Mouse (Mus musculus): ENCODE measurements around the gene Dennd1c.

Dennd1c gene

GRCm38 (mm10) chr17:57078336-57078735, at the start of gene Dennd1c:
Dennd1c (minus strand) TSS chr17:57078514.
- DNase-seq (ENCODE audit: low spot score in 2 of 2), result peak; percentile 76 to 81

DNA sequence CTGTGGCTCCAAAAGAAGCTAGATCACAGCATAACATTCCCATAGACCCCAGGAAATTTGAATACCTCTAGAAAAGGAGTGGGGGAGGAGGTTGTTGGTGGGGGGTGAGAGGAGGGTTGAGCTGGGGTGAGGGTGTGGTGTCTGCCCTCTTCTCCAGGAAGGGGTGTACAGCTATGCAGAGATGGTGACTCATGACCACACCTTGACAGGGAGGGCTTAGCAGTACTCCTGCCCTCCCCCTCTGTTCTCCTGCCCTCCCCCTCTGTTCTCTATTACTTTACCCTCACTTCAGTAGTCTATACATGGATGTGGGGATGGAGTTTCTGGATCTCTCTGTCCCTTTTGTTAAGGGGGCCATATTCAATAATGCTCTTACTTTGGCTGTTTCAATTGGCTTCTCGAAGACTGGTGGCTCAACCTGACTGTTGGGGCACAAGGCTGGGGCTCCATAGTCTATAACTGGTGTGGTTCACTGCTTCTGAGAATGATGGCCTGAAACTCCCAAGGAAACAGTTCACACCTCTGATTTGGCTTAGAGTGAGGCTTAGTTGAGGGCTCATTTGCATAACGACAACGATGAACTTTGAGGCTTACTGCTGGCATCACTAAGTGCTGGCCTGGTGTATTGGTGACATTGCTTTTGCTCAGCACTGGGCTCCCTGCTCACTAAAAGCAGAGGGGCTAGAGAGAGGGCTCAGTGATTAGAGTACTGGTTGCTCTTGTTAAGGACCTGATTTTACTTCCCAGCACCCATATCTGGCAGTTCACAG, 47.7 kb upstream of the Dennd1c start:
- no peak for DNase-seq (ENCODE audit: low spot score in 2 of 2)

DNA sequence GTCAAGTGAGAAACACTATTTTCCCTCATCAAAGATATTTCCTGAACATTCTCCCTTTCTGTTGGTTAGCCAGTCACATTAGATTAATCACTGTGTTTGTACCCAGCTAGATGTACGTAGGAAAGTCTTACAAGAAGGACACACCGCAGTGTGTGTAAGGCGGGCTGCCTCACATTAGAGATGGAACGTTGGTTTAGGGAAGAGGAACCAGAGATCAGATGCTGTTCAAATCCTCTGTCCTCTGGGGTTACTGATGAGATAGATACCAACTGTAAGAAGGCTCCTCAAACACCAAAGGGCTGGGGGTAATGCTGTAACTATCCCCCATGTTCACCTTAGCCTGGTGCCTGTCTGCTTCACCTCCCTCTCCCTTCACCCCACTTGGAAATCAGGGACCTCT, 46.5 kb upstream of the Dennd1c start:
- no peak for DNase-seq (ENCODE audit: low spot score in 2 of 2)

GRCm38 (mm10) chr17:57123192-57124118, 45.1 kb upstream of the Dennd1c start:
- no peak for DNase-seq (ENCODE audit: low spot score in 2 of 2)

DNA sequence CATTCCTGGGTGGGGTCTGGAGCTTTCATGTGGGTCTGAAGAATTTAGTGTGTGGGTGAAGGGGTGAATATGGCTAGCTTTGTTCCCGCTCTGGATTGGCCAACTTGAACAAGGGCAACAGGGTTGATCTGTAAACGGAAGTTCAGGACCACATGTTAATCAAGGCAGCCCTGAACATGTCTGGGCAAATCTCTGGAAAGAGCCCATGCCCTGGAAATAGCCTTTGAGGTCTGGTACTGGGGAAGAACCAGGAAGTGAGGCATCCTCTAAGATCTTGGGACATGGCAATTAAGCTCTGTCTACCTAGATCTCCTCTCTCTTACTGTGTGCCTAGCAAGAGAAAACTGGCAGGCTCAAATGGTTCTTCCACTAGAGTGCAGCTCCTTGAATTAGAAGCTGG, 43.5 kb upstream of the Dennd1c start:
- no peak for DNase-seq (ENCODE audit: low spot score in 2 of 2)

GRCm38 (mm10) chr17:57118524-57119349, 40.4 kb upstream of the Dennd1c start:
- peak; percentile 14 to 40 for DNase-seq (ENCODE audit: low spot score in 2 of 2)

- no peak for DNase-seq (ENCODE audit: low spot score in 2 of 2)
Measured at GRCm38 (mm10) chr17:57116801-57117200, 38.5 kb upstream of the Dennd1c start.

GRCm38 (mm10) chr17:57112768-57113474, 34.6 kb upstream of the Dennd1c start:
- DNase-seq (ENCODE audit: low spot score in 2 of 2), result peak; percentile 6 to 24

DNA sequence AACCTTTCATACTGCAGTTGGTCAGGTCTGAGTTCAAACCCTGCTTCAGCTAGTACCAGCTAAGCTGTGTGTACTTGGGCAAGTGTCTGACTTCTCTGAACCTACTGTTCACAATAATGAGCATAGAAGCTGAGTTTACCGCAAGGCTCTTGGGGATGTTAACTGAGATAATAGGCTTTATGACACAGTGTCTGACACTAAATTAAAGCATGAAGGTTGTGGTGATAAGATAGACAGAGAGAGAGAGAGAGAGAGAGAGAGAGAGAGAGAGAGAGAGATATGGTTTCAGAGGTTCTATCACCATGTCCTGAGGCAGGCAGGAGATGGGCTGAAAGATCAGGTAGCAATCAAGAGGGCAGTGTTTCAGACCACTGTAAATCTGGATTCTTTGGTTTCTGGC, 31.7 kb upstream of the Dennd1c start:
- no peak for DNase-seq (ENCODE audit: low spot score in 2 of 2)

GRCm38 (mm10) chr17:57108666-57109171, 30.4 kb upstream of the Dennd1c start:
- DNase-seq (ENCODE audit: low spot score in 2 of 2), result no peak

DNA sequence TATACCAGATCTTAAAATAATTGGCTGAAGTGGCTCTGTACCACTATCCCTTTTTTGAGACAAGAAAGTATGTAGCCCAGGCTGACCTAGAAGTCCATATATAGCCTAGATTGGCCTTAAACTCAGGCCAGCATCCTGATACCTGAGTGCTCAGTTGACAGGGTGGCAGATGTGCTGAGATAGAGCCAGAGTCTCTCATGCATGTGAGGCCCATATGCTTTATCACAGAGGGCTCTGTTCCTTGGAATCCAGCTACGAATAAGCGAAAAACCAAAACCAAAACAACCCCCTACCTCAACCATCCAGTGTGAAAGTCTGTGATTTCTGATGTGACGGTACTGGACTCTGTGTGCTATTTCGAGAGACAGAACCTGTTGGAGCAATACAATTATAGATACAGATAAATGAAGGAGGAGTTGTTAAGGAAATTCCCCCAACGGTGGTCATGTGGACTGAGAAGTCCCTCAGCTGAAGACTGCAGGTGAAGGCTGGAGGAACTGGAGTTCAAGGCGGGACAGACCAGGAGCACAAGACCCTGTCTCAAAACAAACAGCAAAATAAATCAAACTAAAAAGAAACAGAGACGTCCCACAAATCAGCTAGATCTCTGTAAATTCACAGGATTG, 29.8 kb upstream of the Dennd1c start:
- no peak for DNase-seq (ENCODE audit: low spot score in 2 of 2)

DNA sequence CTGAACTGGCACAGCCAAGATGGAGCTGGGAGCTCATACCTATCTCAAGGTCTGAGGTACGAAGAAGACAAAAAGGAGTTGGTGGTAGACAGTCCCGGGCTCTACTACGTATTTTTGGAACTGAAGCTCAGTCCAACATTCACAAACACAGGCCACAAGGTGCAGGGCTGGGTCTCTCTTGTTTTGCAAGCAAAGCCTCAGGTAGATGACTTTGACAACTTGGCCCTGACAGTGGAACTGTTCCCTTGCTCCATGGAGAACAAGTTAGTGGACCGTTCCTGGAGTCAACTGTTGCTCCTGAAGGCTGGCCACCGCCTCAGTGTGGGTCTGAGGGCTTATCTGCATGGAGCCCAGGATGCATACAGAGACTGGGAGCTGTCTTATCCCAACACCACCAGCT, 28.8 kb upstream of the Dennd1c start:
- no peak for DNase-seq (ENCODE audit: low spot score in 2 of 2)

- DNase-seq (ENCODE audit: low spot score in 2 of 2), result no peak
Measured at GRCm38 (mm10) chr17:57106035-57106368, 27.7 kb upstream of the Dennd1c start.

GRCm38 (mm10) chr17:57105181-57106034, 27.1 kb upstream of the Dennd1c start, which contains the start of gene Tnfsf9:
Tnfsf9 (plus strand) TSS chr17:57105325.
- peak; percentile 6 to 14 for DNase-seq (ENCODE audit: low spot score in 2 of 2)

GRCm38 (mm10) chr17:57104496-57104895, 26.2 kb upstream of the Dennd1c start:
- no peak for DNase-seq (ENCODE audit: low spot score in 2 of 2)

GRCm38 (mm10) chr17:57102276-57102675, 24.0 kb upstream of the Dennd1c start:
- DNase-seq (ENCODE audit: low spot score in 2 of 2), result no peak

DNA sequence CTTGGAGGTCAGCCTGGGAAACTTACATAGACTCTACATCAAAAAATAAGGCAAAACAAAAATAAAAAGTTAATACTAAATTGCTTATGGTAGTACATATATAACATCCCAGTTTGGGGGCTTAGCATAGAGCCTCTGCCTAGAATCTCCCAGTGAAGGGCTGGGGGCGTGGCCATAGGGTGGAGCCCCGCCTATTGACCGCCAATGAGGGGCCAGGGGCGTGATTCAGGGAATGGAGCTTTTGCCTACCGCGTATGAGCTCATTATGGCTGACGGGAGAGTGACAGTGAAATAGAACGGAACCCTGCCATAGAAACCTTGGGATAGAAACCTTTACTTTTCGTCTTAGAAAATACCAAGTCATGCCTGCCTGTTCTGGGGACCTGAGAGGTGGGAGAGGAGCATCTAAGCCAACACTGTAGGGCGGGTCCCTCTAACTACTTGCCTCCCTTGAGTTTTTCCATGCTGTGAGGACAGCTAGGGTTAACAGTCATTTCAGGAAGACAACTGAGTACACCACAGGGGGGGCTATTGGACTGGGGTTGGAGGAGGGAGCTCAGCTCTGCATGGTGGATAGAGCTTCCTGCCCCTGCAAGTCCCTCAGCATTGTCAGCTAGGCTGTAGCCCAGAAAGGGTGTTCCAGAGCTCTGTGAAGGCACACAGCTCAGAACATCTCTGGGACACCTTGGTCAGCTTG, 21.5 kb upstream of the Dennd1c start:
- DNase-seq (ENCODE audit: low spot score in 2 of 2), result no peak

DNA sequence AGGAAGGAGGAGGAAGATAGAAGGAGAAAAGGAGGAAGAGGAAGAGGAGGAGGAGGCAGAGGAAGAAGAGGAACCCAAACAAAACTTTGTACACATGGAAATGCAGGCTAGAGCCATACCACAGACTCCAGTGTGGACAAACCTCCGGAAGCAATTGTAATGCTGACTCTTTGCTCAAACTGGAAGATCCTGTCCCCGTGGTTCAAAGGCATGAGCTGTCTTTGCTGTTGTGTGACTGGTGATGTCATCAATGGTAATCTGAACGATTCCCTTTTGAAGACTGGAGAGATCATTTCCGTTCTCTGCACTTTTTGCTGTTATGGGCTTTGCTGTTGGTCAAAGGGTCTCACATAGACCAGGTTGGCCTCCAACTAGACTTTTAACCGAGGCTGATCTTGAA, 20.0 kb upstream of the Dennd1c start:
- no peak for DNase-seq (ENCODE audit: low spot score in 2 of 2)

GRCm38 (mm10) chr17:57096623-57096920, 18.3 kb upstream of the Dennd1c start:
- DNase-seq (ENCODE audit: low spot score in 2 of 2), result peak; percentile 71

All from spleen, postnatal 36 days (tissue).